Mouse (Mus musculus): ENCODE results near the gene Cdk14.

DNA sequence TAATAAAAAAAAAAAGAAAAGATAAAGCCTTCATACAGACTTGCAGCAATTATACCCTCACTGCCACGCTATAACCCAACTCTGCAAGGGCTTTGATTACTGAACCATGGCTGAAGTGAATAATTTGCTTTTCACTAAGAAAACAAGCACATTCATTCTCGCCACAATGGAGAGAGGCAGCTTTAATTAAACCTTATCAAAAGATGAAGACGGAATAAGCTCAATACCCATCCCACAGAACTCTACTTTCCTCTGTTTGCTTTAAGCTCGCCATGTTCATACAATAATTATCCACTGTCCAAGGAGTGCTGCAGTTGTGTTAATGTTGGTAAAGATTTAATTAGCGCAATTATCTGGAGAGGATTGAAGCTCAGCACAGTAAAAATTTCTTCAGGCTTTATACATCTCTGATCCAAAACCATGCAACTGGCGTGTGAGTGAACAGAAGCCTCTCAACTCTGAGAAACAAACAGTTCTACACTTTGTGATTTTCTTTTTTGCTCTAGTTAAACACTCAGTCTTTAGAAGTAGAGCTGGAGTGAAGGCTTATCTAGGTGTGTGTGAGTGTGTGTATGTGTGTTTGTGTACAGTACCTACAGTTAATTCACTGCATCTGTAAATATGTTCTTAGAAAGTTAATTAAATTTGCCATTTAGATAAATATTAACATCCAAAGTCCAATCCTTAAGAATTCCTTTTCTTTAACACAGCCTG, 552.1 kb downstream of the Cdk14 start:
- TF ChIP-seq CTCF (conservative IDR thresholded peaks at IDR 0.05; ENCODE audit: insufficient read depth, insufficient read length, low read depth, low read length) = no peak
- TF ChIP-seq POLR2A (IDR thresholded peaks at IDR 0.05; ENCODE audit: low read depth, low read length) = no peak

Measured in kidney, adult 2 months (tissue).